Mouse (Mus musculus) lung, postnatal 0 days (tissue): Measurements from ENCODE around the gene Wipi2.

ENCODE experiments used
- CTCF ChIP-seq: IDR thresholded peaks from 2 replicates; pipeline ENCODE4 v1.5.1; 2016; ENCODE audit warnings: antibody characterized with exemption, mild to moderate bottlenecking
- EP300 ChIP-seq: IDR thresholded peaks from 2 replicates; pipeline ENCODE4 v1.6.1; 2016; ENCODE audit warnings: antibody characterized with exemption, mild to moderate bottlenecking, control low read depth

DNA sequence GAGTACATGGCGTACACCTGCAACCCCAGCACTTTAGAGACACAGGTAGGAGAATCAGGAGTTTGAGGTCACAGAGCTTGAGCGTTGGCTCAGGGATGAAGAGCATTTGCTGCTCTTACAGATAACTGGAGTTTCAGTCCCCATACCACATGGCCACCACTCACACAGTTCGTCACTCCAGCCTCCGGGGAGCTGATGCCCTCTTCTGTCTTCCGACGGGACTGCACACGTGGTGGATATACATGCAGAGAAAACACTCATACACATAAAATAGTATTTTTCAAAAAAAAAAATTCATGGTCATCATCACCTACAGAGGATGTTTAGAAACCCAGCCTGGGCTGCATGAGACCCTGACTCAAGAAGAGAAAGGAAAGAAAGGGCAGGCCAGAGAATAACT, 4.4 kb upstream of the Wipi2 start:
- no peak for TF ChIP-seq CTCF
- no peak for TF ChIP-seq EP300
